Mouse (Mus musculus) layer of hippocampus, postnatal 14 days (tissue): ENCODE data around the gene Ccdc9b. TPM values are rescaled to one million over a fixed set of nuclear protein-coding genes. Genes with fewer than 3 reads are reported as not detected.

ENCODE experiments used
- DNase-seq, 2 experiments: peaks; one replicate each; pipeline ENCODE4 v3.0.0; 2021 to 2022; ENCODE audit warnings: low spot score in 2 of 2, mixed read lengths in 1 of 2
- total RNA-seq, 2 experiments: library from RNA; stranded (reverse); gene quantifications; 2 replicates each; pipeline ENCODE4 v1.2.3; 2021

Gene Ccdc9b
- total RNA-seq, 2 experiments from 2014 or later: 3.5 to 4.2 TPM

GRCm38 (mm10) chr2:118714230-118714629 lies 48.2 kb downstream of the Ccdc9b start:
- DNase-seq: peak in 1 of 2 experiments; percentile 71

DNA sequence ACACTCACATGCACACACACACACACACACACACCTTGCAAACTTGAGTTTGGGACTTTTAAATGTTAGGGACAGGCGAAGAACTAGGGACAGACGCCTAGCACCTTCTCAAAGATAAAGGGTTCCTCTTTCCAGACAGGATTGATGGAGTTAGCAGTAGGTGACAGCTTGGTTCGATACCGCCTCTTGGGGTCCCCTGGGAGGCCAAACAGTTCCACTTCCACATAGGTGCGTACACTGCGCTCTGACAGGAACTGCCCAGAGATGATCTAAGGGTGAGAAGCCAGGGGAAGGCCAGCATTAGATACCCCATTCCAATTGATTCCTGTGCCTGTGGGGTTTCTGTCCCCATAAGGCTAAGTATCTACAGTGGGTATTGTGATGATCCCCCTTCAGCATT lies 48.8 kb downstream of the Ccdc9b start:
- DNase-seq: no peak

GRCm38 (mm10) chr2:118711038-118711494 lies 51.4 kb downstream of the Ccdc9b start:
- DNase-seq: no peak

DNA sequence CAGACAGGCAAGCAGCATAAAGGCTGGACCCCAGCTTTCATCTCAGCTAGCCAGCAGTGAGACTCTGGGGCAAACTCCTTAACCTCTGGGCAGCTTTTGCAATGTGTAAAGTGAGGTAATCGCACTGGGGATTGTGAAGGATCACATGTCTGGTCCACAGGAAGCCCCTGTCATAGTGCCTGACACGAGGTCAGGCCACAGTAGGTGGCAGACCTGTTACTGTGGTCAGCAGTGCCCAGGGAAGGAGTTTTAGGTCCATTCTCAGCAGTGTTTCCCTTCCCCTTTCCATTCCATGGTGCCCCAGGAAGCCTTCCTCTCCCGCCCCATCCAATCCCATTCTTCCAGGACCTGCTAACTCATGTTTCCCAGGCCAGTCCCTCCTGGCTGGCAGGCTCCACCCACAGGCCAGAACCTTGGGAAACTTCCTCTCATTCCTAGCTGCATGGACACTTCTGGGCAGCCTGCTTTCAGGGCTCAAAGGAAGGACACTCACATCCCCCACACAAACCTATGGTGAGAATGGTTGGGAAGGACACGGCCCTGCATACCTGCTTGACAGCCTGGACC lies 52.7 kb downstream of the Ccdc9b start:
- no peak for DNase-seq

- DNase-seq: no peak
Observed at GRCm38 (mm10) chr2:118708472-118708871, 54.0 kb downstream of the Ccdc9b start.

GRCm38 (mm10) chr2:118706436-118706835 lies 56.0 kb downstream of the Ccdc9b start:
- no peak for DNase-seq

Other genes with a start within 250 kb of the Ccdc9b start
- 1 to 10 TPM; 5.2 to 6.7 TPM for gene Bmf, start 213.0 kb downstream of the Ccdc9b start, total RNA-seq
- 1 to 10 TPM; 2.7 to 2.9 TPM for gene Bub1b, start 164.4 kb downstream of the Ccdc9b start, total RNA-seq
- 10 to 100 TPM; 67.8 to 75.1 TPM for gene Pak6, start 99.4 kb downstream of the Ccdc9b start, total RNA-seq
- gene Ankrd63, start 58.7 kb downstream of the Ccdc9b start, total RNA-seq: 1 to 10 TPM; 9.4 to 10.0 TPM
- gene Plcb2, start 34.2 kb downstream of the Ccdc9b start, total RNA-seq: 1 to 10 TPM; 2.1 to 2.7 TPM
- gene Inafm2, start 16.9 kb downstream of the Ccdc9b start, total RNA-seq: 10 to 100 TPM; 38.8 to 39.7 TPM
- not detected for gene Phgr1, start 10.1 kb upstream of the Ccdc9b start, total RNA-seq
- gene Disp2, start 17.1 kb upstream of the Ccdc9b start, total RNA-seq: 100 to 1,000 TPM; 218 to 234 TPM
- gene Knstrn, start 51.3 kb upstream of the Ccdc9b start, total RNA-seq: 1 to 10 TPM; 2.4 to 3.2 TPM
- gene Ivd, start 99.3 kb upstream of the Ccdc9b start, total RNA-seq: 100 to 1,000 TPM in 1 of 2 experiments, 10 to 100 TPM in 1; 97.2 to 126 TPM
- 10 to 100 TPM; 36.6 to 36.7 TPM for gene Bahd1, start 137.7 kb upstream of the Ccdc9b start, total RNA-seq
- 1 to 10 TPM; 2.5 to 3.2 TPM for gene Chst14, start 163.8 kb upstream of the Ccdc9b start, total RNA-seq